Mouse (Mus musculus) liver, postnatal 0 days (tissue): Measurements from ENCODE around the gene Esp1. TPM values are rescaled to one million over a fixed set of nuclear protein-coding genes. Genes with fewer than 3 reads are reported as not detected.
"Not testable (repeated sequence)": the region's sequence is repeated elsewhere in the genome, so short reads cannot be mapped to it uniquely, and the experiment has no call there.

Experiments used
- ATAC-seq: fragments of 200-750 bp; cut with Nextera tagmentation; 2 replicates; pipeline ENCODE4 v1.8.0; 2017; ENCODE audit warnings: mild to moderate bottlenecking, moderate library complexity
- DNase-seq: peaks from one replicate; pipeline ENCODE4 v3.0.0-alpha.2; 2016
- H3K27ac ChIP-seq: fragments of 300-500 bp; sonication (generic); 2 replicates; pipeline ENCODE4 v1.5.1; 2014; ENCODE audit warnings: antibody characterized with exemption, moderate library complexity, mild to moderate bottlenecking, low read depth
- H3K27me3 ChIP-seq: fragments of 300-500 bp; sonication (generic); 2 replicates; pipeline ENCODE4 v1.6.1; 2014; ENCODE audit warnings: low read length, control low read depth, mixed read lengths; ENCODE audit not compliant: insufficient read depth
- H3K36me3 ChIP-seq: fragments of 300-500 bp; sonication (generic); replicated peaks from 2 replicates; pipeline ENCODE4 v1.6.1; 2014; ENCODE audit warnings: mild to moderate bottlenecking, control low read depth, low read length, moderate library complexity, mixed read lengths; ENCODE audit not compliant: insufficient read depth
- H3K4me1 ChIP-seq: fragments of 300-500 bp; sonication (generic); 2 replicates; pipeline ENCODE4 v1.6.1; 2014; ENCODE audit warnings: antibody characterized with exemption, mild to moderate bottlenecking, control low read depth; ENCODE audit not compliant: insufficient read depth
- H3K4me2 ChIP-seq: fragments of 300-500 bp; sonication (generic); 2 replicates; pipeline ENCODE4 v1.6.1; 2014; ENCODE audit warnings: low read depth, mild to moderate bottlenecking, low read length, moderate library complexity, mixed read lengths
- H3K4me3 ChIP-seq: fragments of 300-500 bp; sonication (generic); 2 replicates; pipeline ENCODE4 v1.5.1; 2014; ENCODE audit warnings: low read depth, low read length
- H3K9ac ChIP-seq: fragments of 300-500 bp; sonication (generic); replicated peaks from 2 replicates; pipeline ENCODE4 v1.6.1; 2014; ENCODE audit warnings: mild to moderate bottlenecking, moderate library complexity
- H3K9me3 ChIP-seq: fragments of 300-500 bp; sonication (generic); 2 replicates; pipeline ENCODE4 v1.6.1; 2016; ENCODE audit warnings: mild to moderate bottlenecking, control low read depth, low read length, mixed read lengths
- CTCF ChIP-seq: sonication (generic); IDR thresholded peaks from 2 replicates; pipeline ENCODE4 v1.5.1; 2016; ENCODE audit warnings: antibody characterized with exemption, low read depth
- EP300 ChIP-seq: IDR thresholded peaks from 2 replicates; pipeline ENCODE4 v1.6.1; 2016; ENCODE audit warnings: antibody characterized with exemption, low read depth, mild to moderate bottlenecking
- WGBS: fragments of 180-500 bp; shearing (Covaris S2); extraction: QIAGEN DNeasy Blood & Tissue Kit; methylation state at CpG from one replicate; pipeline ENCODE4 v1.1.7; 2014; ENCODE audit not compliant: insufficient replicate concordance; 5-methylcytosine and 5-hydroxymethylcytosine counted together
- polyA plus RNA-seq: library from polyadenylated mRNA; unstranded; fragments of >200 nt; fragmentation: Nextera tagmentation; extraction: Ambion mirVana; gene quantifications from 2 replicates; pipeline ENCODE4 v1.2.1, GENCODE M21; 2015

Gene Esp1
- not detected in 2 replicates for polyA plus RNA-seq

- H3K4me3 ChIP-seq, result no peak within 1 kb of the TSS
- TF ChIP-seq EP300 (no peak), CTCF (no peak)
- H3K27me3 ChIP-seq, result no peaks in the 10 kb centered on the region
- H3K9ac ChIP-seq, result no peak within 1 kb of the TSS
- H3K4me1 ChIP-seq, result no peaks in the 10 kb centered on the region
- no peaks in the 10 kb centered on the region for H3K9me3 ChIP-seq
- H3K27ac ChIP-seq, result no peak within 1 kb of the TSS
- H3K36me3 ChIP-seq, result no peaks in the 10 kb centered on the region
- ATAC-seq (no peak), DNase-seq (no peak)
- H3K4me2 ChIP-seq, result no peak within 1 kb of the TSS
- 78% methylated on average over 2 of the region's 2 CpGs for WGBS
Measured at GRCm38 (mm10) chr17:40726820-40727219, at the start of gene Esp1. Gene Esp1 (plus strand): TSS chr17:40727120.

GRCm38 (mm10) chr17:40716273-40716672 is 10.6 kb upstream of the Esp1 start:
- H3K4me1 ChIP-seq, result no peaks in the 10 kb centered on the region
- no peak overlapping the region for H3K4me2 ChIP-seq
- DNase-seq, result no peak
- no peak overlapping the region for H3K27ac ChIP-seq
- H3K27me3 ChIP-seq, result no peaks in the 10 kb centered on the region
- no peak for ATAC-seq
- H3K9ac ChIP-seq, result no peak overlapping the region
- H3K36me3 ChIP-seq, result no peaks in the 10 kb centered on the region
- no peak overlapping the region for H3K4me3 ChIP-seq
- H3K9me3 ChIP-seq, result no peaks in the 10 kb centered on the region
- TF ChIP-seq EP300 (no peak), CTCF (no peak)

- DNase-seq, H3K4me3 ChIP-seq, H3K27me3 ChIP-seq, ATAC-seq, H3K27ac ChIP-seq, H3K9me3 ChIP-seq, H3K9ac ChIP-seq, H3K36me3 ChIP-seq, H3K4me2 ChIP-seq, H3K4me1 ChIP-seq: not testable (repeated sequence)
Measured at GRCm38 (mm10) chr17:40717055-40717454, 9.9 kb upstream of the Esp1 start.

DNA sequence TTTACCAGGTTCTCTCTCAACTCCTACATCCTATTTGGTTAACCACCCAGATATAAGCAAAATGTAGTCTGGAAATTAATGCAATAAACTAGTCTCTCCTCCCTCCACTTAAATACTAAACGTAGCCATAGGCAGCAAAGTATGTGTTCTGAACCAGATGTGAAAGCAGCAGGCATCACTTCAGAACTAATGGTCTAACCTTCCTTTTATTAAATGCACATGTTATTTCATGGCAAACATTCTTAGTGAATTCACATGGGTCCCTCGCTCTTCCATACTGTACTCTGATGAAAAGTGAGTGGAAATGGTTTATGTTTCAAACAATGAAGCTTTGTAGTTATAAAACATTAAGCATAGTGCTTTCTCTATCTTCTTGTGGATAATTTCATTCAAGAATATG is 4.4 kb downstream of the Esp1 start:
- H3K4me3 ChIP-seq, result no peak overlapping the region
- H3K27me3 ChIP-seq, result no peaks in the 10 kb centered on the region
- H3K9ac ChIP-seq, result no peak overlapping the region
- ATAC-seq (no peak), DNase-seq (no peak)
- TF ChIP-seq CTCF (no peak), EP300 (no peak)
- no peak overlapping the region for H3K27ac ChIP-seq
- no peak overlapping the region for H3K4me2 ChIP-seq
- WGBS, result 58% methylated on average over 2 of the region's 2 CpGs
- H3K4me1 ChIP-seq, result no peaks in the 10 kb centered on the region
- no peaks in the 10 kb centered on the region for H3K9me3 ChIP-seq
- no peaks in the 10 kb centered on the region for H3K36me3 ChIP-seq

GRCm38 (mm10) chr17:40731724-40732123 is 4.8 kb downstream of the Esp1 start:
- ATAC-seq (no peak), DNase-seq (no peak)
- no peak for TF ChIP-seq EP300
- TF ChIP-seq CTCF, result no peak
- Histone ChIP-seq H3K4me3 (no peak overlapping the region), H3K4me1 (no peaks in the 10 kb centered on the region), H3K27ac (no peak overlapping the region), H3K36me3 (no peaks in the 10 kb centered on the region), H3K4me2 (no peak overlapping the region), H3K9ac (no peak overlapping the region), H3K9me3 (no peaks in the 10 kb centered on the region), H3K27me3 (no peaks in the 10 kb centered on the region)
- WGBS, result 44% methylated on average over 4 of the region's 4 CpGs

GRCm38 (mm10) chr17:40763662-40764061 is 36.7 kb downstream of the Esp1 start:
- H3K9me3 ChIP-seq, result no peaks in the 10 kb centered on the region
- H3K4me3 ChIP-seq, result no peak overlapping the region
- no peak overlapping the region for H3K27ac ChIP-seq
- no peaks in the 10 kb centered on the region for H3K36me3 ChIP-seq
- DNase-seq (no peak), ATAC-seq (no peak)
- no peak overlapping the region for H3K9ac ChIP-seq
- no peak overlapping the region for H3K4me2 ChIP-seq
- 63% methylated on average over 4 of the region's 4 CpGs for WGBS
- no peak for TF ChIP-seq EP300
- no peak for TF ChIP-seq CTCF
- no peaks in the 10 kb centered on the region for H3K27me3 ChIP-seq
- no peaks in the 10 kb centered on the region for H3K4me1 ChIP-seq

DNA sequence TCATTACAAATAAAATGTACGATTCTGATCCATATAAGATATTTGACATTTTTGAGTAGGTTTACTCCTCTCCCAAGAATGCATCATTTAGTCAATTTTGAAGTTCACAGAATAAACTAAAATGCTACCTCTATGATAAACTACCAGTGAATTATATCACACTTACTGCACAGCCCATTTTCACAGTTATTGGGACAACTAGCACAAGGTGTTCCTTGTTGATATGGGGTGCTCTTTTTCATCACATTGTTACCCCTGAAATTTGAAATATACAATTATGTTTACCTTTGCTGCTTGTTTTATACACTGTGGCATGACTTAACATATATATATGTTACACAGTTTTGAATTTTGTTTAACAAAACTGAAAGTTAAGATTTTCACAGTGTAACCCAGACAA is 40.2 kb downstream of the Esp1 start:
- H3K27me3 ChIP-seq, result no peaks in the 10 kb centered on the region
- no peaks in the 10 kb centered on the region for H3K36me3 ChIP-seq
- H3K9me3 ChIP-seq, result no peaks in the 10 kb centered on the region
- DNase-seq, result no peak
- TF ChIP-seq CTCF, result no peak
- TF ChIP-seq EP300, result no peak
- 72% methylated on average over 1 of the region's 1 CpGs for WGBS
- H3K4me1 ChIP-seq, result no peaks in the 10 kb centered on the region
- H3K4me2 ChIP-seq, result no peak overlapping the region
- no peak overlapping the region for H3K27ac ChIP-seq
- no peak overlapping the region for H3K9ac ChIP-seq
- no peak overlapping the region for H3K4me3 ChIP-seq
- no peak for ATAC-seq

Other genes starting within 250 kb of the Esp1 start
- gene Esp8, start 207.1 kb upstream of the Esp1 start, polyA plus RNA-seq, result not detected in 2 replicates
- not detected in 2 replicates for gene Esp6, start 165.6 kb upstream of the Esp1 start, polyA plus RNA-seq
- gene Esp4, start 128.5 kb upstream of the Esp1 start, polyA plus RNA-seq, result not detected in 2 replicates
- not detected in 2 replicates for gene Esp3, start 95.0 kb upstream of the Esp1 start, polyA plus RNA-seq
- gene Crisp2, start 79.9 kb downstream of the Esp1 start, polyA plus RNA-seq, result 0.13 and 0.15 TPM in 2 replicates
- 61.6 and 71.2 TPM in 2 replicates for gene Rhag, start 84.0 kb downstream of the Esp1 start, polyA plus RNA-seq
- gene 9130008F23Rik, start 153.4 kb downstream of the Esp1 start, polyA plus RNA-seq, result 0.09 and 0.22 TPM in 2 replicates
- not detected in 2 replicates for gene Glyatl3, start 187.2 kb downstream of the Esp1 start, polyA plus RNA-seq
- gene Mut, start 207.6 kb downstream of the Esp1 start, polyA plus RNA-seq, result 49.7 and 52.0 TPM in 2 replicates
- 11.7 and 12.4 TPM in 2 replicates for gene Cenpq, start 207.9 kb downstream of the Esp1 start, polyA plus RNA-seq